Mouse (Mus musculus) forebrain, embryonic 12.5 days (tissue): ENCODE data around the gene Ifit1bl1. TPM values are rescaled to one million over a fixed set of nuclear protein-coding genes. Genes with fewer than 3 reads are reported as not detected.
"Not testable (repeated sequence)": the region's sequence is repeated elsewhere in the genome, so short reads cannot be mapped to it uniquely, and the experiment has no call there.

ENCODE experiments used
- ATAC-seq: fragments of 200-750 bp; cut with Nextera tagmentation; 2 replicates; pipeline ENCODE4 v1.8.0; 2017; ENCODE audit warnings: moderate TSS enrichment; ENCODE audit not compliant: low FRiP score
- H3K27ac ChIP-seq: fragments of 300-500 bp; sonication (generic); 2 replicates; pipeline ENCODE4 v1.5.1; 2016; ENCODE audit warnings: mild to moderate bottlenecking
- H3K27me3 ChIP-seq: fragments of 300-500 bp; sonication (generic); 2 replicates; pipeline ENCODE4 v1.6.1; 2016; ENCODE audit warnings: mild to moderate bottlenecking
- H3K36me3 ChIP-seq: fragments of 300-500 bp; sonication (generic); replicated peaks from 2 replicates; pipeline ENCODE4 v1.6.1; 2016; ENCODE audit warnings: mild to moderate bottlenecking
- H3K4me1 ChIP-seq: fragments of 300-500 bp; sonication (generic); 2 replicates; pipeline ENCODE4 v1.6.1; 2016
- H3K4me2 ChIP-seq: fragments of 300-500 bp; sonication (generic); 2 replicates; pipeline ENCODE4 v1.6.1; 2016; ENCODE audit warnings: mild to moderate bottlenecking, moderate library complexity
- H3K4me3 ChIP-seq: fragments of 300-500 bp; sonication (generic); replicated peaks from 2 replicates; pipeline ENCODE4 v1.5.1; 2016; ENCODE audit warnings: mild to moderate bottlenecking
- H3K9ac ChIP-seq: fragments of 300-500 bp; sonication (generic); 2 replicates; pipeline ENCODE4 v1.6.1; 2016; ENCODE audit warnings: mild to moderate bottlenecking
- H3K9me3 ChIP-seq: fragments of 300-500 bp; sonication (generic); 2 replicates; pipeline ENCODE4 v1.6.1; 2016
- WGBS: fragments of 180-500 bp; shearing (Covaris S2); methylation state at CpG from one replicate; pipeline ENCODE4 v1.1.7; 2016; 5-methylcytosine and 5-hydroxymethylcytosine counted together
- polyA plus RNA-seq: library from polyadenylated mRNA; unstranded; fragments of >200 nt; fragmentation: Nextera tagmentation; extraction: Ambion mirVana; gene quantifications from 2 replicates; pipeline ENCODE4 v1.2.1, GENCODE M21; 2016

Ifit1bl1 gene
- polyA plus RNA-seq, result 0.14 and 0.36 TPM in 2 replicates

DNA sequence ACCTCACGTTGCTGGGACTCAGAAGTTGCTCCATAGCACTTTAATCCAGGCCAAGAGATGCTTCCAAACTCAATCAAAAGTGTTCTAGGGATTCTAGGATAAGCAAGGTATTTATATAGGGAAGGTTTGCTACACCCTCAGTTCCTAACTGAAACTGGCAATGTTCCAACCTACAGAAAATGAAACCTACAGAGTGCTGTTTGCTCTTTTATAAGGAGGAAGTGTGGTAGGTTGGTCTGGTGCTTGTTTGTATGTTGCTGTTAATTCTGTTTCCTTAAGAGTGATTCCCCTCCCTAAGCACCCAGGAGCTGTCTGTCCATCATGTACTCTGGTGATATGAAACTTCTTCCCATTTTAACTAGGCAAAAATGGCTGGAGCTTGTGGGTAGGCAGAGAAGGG lies at the start of gene Ifit1bl1:
Gene Ifit1bl1 (minus strand): TSS at position 69 of the 400 bp plus-strand sequence.
- not testable (repeated sequence) for H3K9ac ChIP-seq, H3K9me3 ChIP-seq, H3K4me2 ChIP-seq, H3K4me1 ChIP-seq, H3K27ac ChIP-seq, H3K27me3 ChIP-seq, H3K36me3 ChIP-seq, ATAC-seq, H3K4me3 ChIP-seq
- 54% methylated on average over 1 of the region's 1 CpGs for WGBS

- Histone ChIP-seq H3K9ac (no peak overlapping the region), H3K36me3 (no peaks in the 10 kb centered on the region), H3K9me3 (no peaks in the 10 kb centered on the region), H3K4me3 (no peak overlapping the region), H3K27ac (no peak overlapping the region), H3K27me3 (no peaks in the 10 kb centered on the region), H3K4me2 (no peak overlapping the region), H3K4me1 (no peaks in the 10 kb centered on the region)
- ATAC-seq, result no peak
- WGBS, result 89% methylated on average over 6 of the region's 6 CpGs
Observed at GRCm38 (mm10) chr19:34650997-34651396, 49.2 kb upstream of the Ifit1bl1 start.

GRCm38 (mm10) chr19:34650276-34650675 lies 48.5 kb upstream of the Ifit1bl1 start:
- WGBS, result 92% methylated on average over 3 of the region's 3 CpGs

DNA sequence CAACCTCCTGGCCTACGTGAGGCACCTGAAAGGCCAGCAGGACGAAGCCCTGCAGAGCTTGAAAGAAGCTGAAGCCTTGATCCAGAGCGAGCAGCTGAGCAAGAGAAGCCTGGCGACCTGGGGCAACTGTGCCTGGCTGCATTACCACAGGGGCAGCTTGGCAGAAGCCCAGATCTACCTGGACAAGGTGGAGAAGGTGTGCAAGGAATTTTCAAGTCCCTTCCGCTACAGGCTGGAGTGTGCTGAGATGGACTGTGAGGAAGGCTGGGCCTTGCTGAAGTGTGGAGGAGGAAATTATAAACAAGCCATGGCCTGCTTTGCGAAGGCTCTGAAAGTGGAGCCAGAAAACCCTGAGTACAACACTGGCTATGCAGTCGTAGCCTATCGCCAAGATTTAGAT lies 45.9 kb upstream of the Ifit1bl1 start:
- not testable (repeated sequence) for ATAC-seq, H3K9me3 ChIP-seq, H3K9ac ChIP-seq, H3K27ac ChIP-seq, H3K36me3 ChIP-seq, H3K4me1 ChIP-seq, H3K4me2 ChIP-seq, H3K4me3 ChIP-seq, H3K27me3 ChIP-seq
- WGBS, result 89% methylated on average over 8 of the region's 8 CpGs

More at GRCm38 (mm10) chr19:34650276-34650675, 48.5 kb upstream of the Ifit1bl1 start:
- Histone ChIP-seq H3K36me3 (no peaks in the 10 kb centered on the region), H3K4me1 (no peaks in the 10 kb centered on the region), H3K9ac (no peak overlapping the region), H3K4me3 (no peak overlapping the region), H3K27ac (no peak overlapping the region), H3K9me3 (no peaks in the 10 kb centered on the region), H3K27me3 (no peaks in the 10 kb centered on the region), H3K4me2 (no peak overlapping the region)
- ATAC-seq, result no peak

GRCm38 (mm10) chr19:34642616-34643015 lies 40.9 kb upstream of the Ifit1bl1 start:
- no peak overlapping the region for H3K4me2 ChIP-seq
- 87% methylated on average over 5 of the region's 5 CpGs for WGBS
- no peaks in the 10 kb centered on the region for H3K4me1 ChIP-seq
- no peaks in the 10 kb centered on the region for H3K27me3 ChIP-seq
- no peak overlapping the region for H3K4me3 ChIP-seq
- ATAC-seq, result no peak
- no peak overlapping the region for H3K9ac ChIP-seq
- H3K36me3 ChIP-seq, result no peaks in the 10 kb centered on the region
- no peaks in the 10 kb centered on the region for H3K9me3 ChIP-seq
- no peak overlapping the region for H3K27ac ChIP-seq

- H3K9me3 ChIP-seq, result no peaks in the 10 kb centered on the region
- no peaks in the 10 kb centered on the region for H3K36me3 ChIP-seq
- WGBS, result 65% methylated on average over 4 of the region's 4 CpGs
- no peaks in the 10 kb centered on the region for H3K27me3 ChIP-seq
- no peak within 1 kb of the TSS for H3K4me2 ChIP-seq
- H3K9ac ChIP-seq, result no peak within 1 kb of the TSS
- no peak for ATAC-seq
- no peak within 1 kb of the TSS for H3K4me3 ChIP-seq
- no peak within 1 kb of the TSS for H3K27ac ChIP-seq
- H3K4me1 ChIP-seq, result no peaks in the 10 kb centered on the region
Observed at GRCm38 (mm10) chr19:34640623-34641022, 38.9 kb upstream of the Ifit1bl1 start, which contains the start of the genes Ifit1bl2 and Ifit1. Gene Ifit1bl2 (minus strand): TSS chr19:34640743. Gene Ifit1 (plus strand): TSS chr19:34640871.

DNA sequence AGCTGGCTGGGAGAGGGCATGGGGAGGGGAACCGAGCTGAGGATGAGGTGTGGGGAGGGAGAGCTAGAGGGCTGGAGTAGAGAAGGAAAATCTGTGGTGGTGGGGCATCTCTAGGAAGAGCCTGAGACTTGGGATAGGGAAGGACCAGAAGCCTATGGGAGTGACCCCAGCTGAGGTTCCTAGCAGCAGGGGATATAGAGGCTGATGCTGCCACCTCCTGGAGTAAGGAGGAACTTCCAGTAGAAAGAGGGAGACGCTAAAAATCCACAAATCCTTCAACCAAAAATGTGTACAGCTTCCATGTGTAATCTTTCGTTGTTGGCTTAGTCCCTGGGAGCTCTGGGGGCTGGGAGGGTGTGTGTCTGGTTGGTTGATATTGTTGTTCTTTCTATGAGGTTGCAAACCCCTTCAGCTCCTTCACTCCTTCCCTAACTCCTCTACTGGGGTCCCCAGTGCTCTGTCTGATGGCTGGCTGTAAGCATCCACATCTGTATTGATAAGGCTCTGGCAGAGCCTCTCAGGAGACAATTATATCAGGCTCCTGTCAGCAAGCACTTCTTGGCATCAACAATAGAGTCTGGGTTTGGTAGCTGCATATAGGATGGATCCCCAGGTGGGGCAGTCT lies 35.3 kb upstream of the Ifit1bl1 start:
- H3K36me3 ChIP-seq, result no peaks in the 10 kb centered on the region

GRCm38 (mm10) chr19:34633484-34633883 lies 31.7 kb upstream of the Ifit1bl1 start:
- no peak for ATAC-seq
- Histone ChIP-seq H3K27ac (no peak overlapping the region), H3K4me1 (no peaks in the 10 kb centered on the region), H3K4me3 (no peak overlapping the region), H3K4me2 (no peak overlapping the region), H3K27me3 (no peaks in the 10 kb centered on the region), H3K9ac (no peak overlapping the region), H3K9me3 (no peaks in the 10 kb centered on the region), H3K36me3 (no peaks in the 10 kb centered on the region)
- WGBS, result 81% methylated on average over 2 of the region's 2 CpGs

More for the DNA sequence above, 35.3 kb upstream of the Ifit1bl1 start:
- H3K4me1 ChIP-seq, result no peaks in the 10 kb centered on the region
- H3K4me3 ChIP-seq, result no peak overlapping the region
- no peak overlapping the region for H3K27ac ChIP-seq
- H3K9me3 ChIP-seq, result no peaks in the 10 kb centered on the region
- WGBS, result 14% methylated on average over 3 of the region's 3 CpGs
- H3K27me3 ChIP-seq, result no peaks in the 10 kb centered on the region
- no peak overlapping the region for H3K4me2 ChIP-seq
- no peak overlapping the region for H3K9ac ChIP-seq
- ATAC-seq, result peak; percentile 75

DNA sequence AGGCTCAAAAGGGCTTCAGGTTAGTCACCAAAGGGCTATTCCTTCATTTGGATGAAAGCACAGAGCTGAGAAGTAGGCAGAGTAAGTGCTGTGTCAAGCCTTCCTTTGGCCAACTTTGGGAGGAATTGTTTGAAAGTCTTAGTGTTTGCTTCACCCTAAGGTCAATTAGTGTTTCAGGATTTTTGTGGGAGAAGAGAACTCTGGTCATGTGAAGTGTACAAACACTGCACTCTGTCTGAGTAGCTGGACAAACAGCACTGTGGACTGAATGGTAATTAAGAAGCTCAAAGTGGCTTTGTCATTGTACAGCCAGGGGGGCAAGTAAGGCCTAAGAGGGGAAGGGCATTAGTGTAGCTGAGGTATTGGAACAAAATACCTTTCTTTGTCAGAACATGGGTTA lies 29.7 kb upstream of the Ifit1bl1 start:
- H3K4me1 ChIP-seq, result no peaks in the 10 kb centered on the region
- H3K27me3 ChIP-seq, result no peaks in the 10 kb centered on the region
- no peak overlapping the region for H3K4me2 ChIP-seq
- H3K9me3 ChIP-seq, result no peaks in the 10 kb centered on the region
- no peak overlapping the region for H3K4me3 ChIP-seq
- no peaks in the 10 kb centered on the region for H3K36me3 ChIP-seq
- no peak overlapping the region for H3K27ac ChIP-seq
- H3K9ac ChIP-seq, result no peak overlapping the region
- ATAC-seq, result no peak

- ATAC-seq, result no peak
- 75% methylated on average over 2 of the region's 2 CpGs for WGBS
- H3K36me3 ChIP-seq, result no peaks in the 10 kb centered on the region
- no peak overlapping the region for H3K27ac ChIP-seq
- no peaks in the 10 kb centered on the region for H3K27me3 ChIP-seq
- no peaks in the 10 kb centered on the region for H3K9me3 ChIP-seq
- no peak overlapping the region for H3K4me3 ChIP-seq
- no peak overlapping the region for H3K4me2 ChIP-seq
- H3K4me1 ChIP-seq, result no peaks in the 10 kb centered on the region
- no peak overlapping the region for H3K9ac ChIP-seq
Observed at GRCm38 (mm10) chr19:34627496-34627895, 25.7 kb upstream of the Ifit1bl1 start.

DNA sequence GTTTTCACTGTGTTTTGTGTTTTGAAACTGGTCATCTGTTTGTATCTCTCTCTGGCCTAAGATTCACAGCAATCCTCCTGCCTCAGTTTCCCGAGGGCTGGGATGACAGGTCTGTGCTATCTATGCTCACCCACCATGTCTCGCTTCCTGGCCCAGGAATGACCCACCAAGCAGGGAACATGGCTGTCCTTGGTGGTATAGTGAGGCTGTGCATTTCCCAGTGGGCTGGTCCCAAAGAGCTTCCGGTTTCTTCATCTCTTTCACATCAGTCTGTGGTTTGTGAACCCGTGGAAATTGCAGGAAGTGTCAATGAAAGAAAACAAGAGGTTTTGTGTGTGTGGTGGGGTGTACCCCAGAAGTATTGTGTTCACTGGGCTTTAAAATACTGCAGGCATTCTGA lies 22.9 kb upstream of the Ifit1bl1 start:
- no peaks in the 10 kb centered on the region for H3K4me1 ChIP-seq
- 84% methylated on average over 4 of the region's 4 CpGs for WGBS
- no peak overlapping the region for H3K4me3 ChIP-seq
- no peak overlapping the region for H3K9ac ChIP-seq
- H3K36me3 ChIP-seq, result no peaks in the 10 kb centered on the region
- H3K9me3 ChIP-seq, result no peaks in the 10 kb centered on the region
- H3K27ac ChIP-seq, result no peak overlapping the region
- ATAC-seq, result no peak
- no peaks in the 10 kb centered on the region for H3K27me3 ChIP-seq
- H3K4me2 ChIP-seq, result no peak overlapping the region

DNA sequence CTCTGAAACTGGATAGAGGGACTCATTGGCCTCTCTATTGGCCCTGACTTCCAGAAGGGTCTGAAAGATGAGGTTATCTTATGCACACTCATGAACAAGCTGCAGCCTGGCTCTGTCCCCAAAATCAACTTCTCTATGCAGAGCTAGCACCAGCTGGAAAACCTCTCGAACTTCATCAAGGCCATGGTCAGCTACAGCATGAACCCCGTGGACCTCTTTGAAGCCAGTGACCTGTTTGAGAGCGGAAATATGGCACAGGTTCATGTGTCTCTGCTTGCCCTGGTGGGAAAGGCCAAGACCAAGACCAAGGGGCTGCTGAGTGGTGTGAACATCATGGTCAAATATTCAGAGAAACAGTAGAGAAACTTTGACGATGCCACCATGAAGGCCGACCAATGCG lies 22.0 kb upstream of the Ifit1bl1 start:
- Histone ChIP-seq H3K27ac (no peak overlapping the region), H3K4me2 (no peak overlapping the region), H3K27me3 (no peaks in the 10 kb centered on the region), H3K4me1 (no peaks in the 10 kb centered on the region), H3K9me3 (no peaks in the 10 kb centered on the region), H3K36me3 (no peaks in the 10 kb centered on the region), H3K4me3 (no peak overlapping the region), H3K9ac (no peak overlapping the region)
- ATAC-seq, result no peak
- 92% methylated on average over 6 of the region's 6 CpGs for WGBS

GRCm38 (mm10) chr19:34620871-34621270 lies 19.1 kb upstream of the Ifit1bl1 start:
- Histone ChIP-seq H3K9me3 (no peaks in the 10 kb centered on the region), H3K4me2 (no peak overlapping the region), H3K4me3 (no peak overlapping the region), H3K9ac (no peak overlapping the region), H3K27me3 (no peaks in the 10 kb centered on the region), H3K27ac (no peak overlapping the region), H3K36me3 (no peaks in the 10 kb centered on the region), H3K4me1 (no peaks in the 10 kb centered on the region)
- no peak for ATAC-seq
- 86% methylated on average over 5 of the region's 5 CpGs for WGBS
